Mouse (Mus musculus) limb, embryonic 13.5 days (tissue): ENCODE measurements at regions not wholly inside any gene's neighbourhood (a gene's known extent, or its start where the extent isn't known, plus 50 kb on each side); places are given as distances from the start of the nearest gene placed in this dataset.
A peak's percentile ranks its signal among the peaks of the same experiment; 100 is the strongest.

Experiments used
- ATAC-seq: fragments of 200-750 bp; cut with Nextera tagmentation; 2 replicates; pipeline ENCODE4 v1.8.0; 2017; ENCODE audit warnings: low read depth, moderate number of reproducible peaks, moderate TSS enrichment; ENCODE audit not compliant: low FRiP score
- H3K27ac ChIP-seq: fragments of 300-500 bp; sonication (generic); 2 replicates; pipeline ENCODE4 v1.5.1; 2015; ENCODE audit warnings: inconsistent platforms, mild to moderate bottlenecking, moderate library complexity
- H3K27me3 ChIP-seq: fragments of 300-500 bp; sonication (generic); 2 replicates; pipeline ENCODE4 v1.6.1; 2015; ENCODE audit warnings: mild to moderate bottlenecking, inconsistent platforms
- H3K36me3 ChIP-seq: fragments of 300-500 bp; sonication (generic); 2 replicates; pipeline ENCODE4 v1.6.1; 2015; ENCODE audit warnings: inconsistent platforms, mild to moderate bottlenecking, moderate library complexity
- H3K4me1 ChIP-seq: fragments of 300-500 bp; sonication (generic); 2 replicates; pipeline ENCODE4 v1.6.1; 2015; ENCODE audit warnings: inconsistent platforms
- H3K4me2 ChIP-seq: fragments of 300-500 bp; sonication (generic); replicated peaks from 2 replicates; pipeline ENCODE4 v1.6.1; 2015; ENCODE audit warnings: inconsistent platforms, mild to moderate bottlenecking, moderate library complexity
- H3K4me3 ChIP-seq: fragments of 300-500 bp; sonication (generic); 2 replicates; pipeline ENCODE4 v1.5.1; 2015; ENCODE audit warnings: moderate library complexity, mild to moderate bottlenecking, inconsistent platforms
- H3K9ac ChIP-seq: fragments of 300-500 bp; sonication (generic); 2 replicates; pipeline ENCODE4 v1.6.1; 2015; ENCODE audit warnings: mild to moderate bottlenecking, inconsistent platforms
- H3K9me3 ChIP-seq: fragments of 300-500 bp; sonication (generic); 2 replicates; pipeline ENCODE4 v1.6.1; 2016; ENCODE audit warnings: inconsistent platforms
- WGBS: fragments of 180-500 bp; shearing (Covaris S2); methylation state at CpG from one replicate; pipeline ENCODE4 v1.1.7; 2015; 5-methylcytosine and 5-hydroxymethylcytosine counted together

GRCm38 (mm10) chr8:77988291-77989056 lies 224.6 kb upstream of the Ttc29 start:
- H3K4me3 ChIP-seq: no peak overlapping the region
- H3K27ac ChIP-seq: no peak overlapping the region
- no peak overlapping the region for H3K9ac ChIP-seq
- no peaks in the 10 kb centered on the region for H3K36me3 ChIP-seq
- H3K27me3 ChIP-seq: no peaks in the 10 kb centered on the region
- WGBS: 61% methylated on average over 8 of the region's 8 CpGs
- peak; percentile 40; the same call in 1 of the 2 replicates for ATAC-seq
- H3K4me2 ChIP-seq: no peak overlapping the region
- H3K4me1 ChIP-seq: peaks cover 4% of the 10 kb centered on the region; the same call in 1 of the 2 replicates
- H3K9me3 ChIP-seq: no peaks in the 10 kb centered on the region

- H3K4me3 ChIP-seq: no peak overlapping the region
- 30% methylated on average over 4 of the region's 4 CpGs for WGBS
- no peak overlapping the region for H3K27ac ChIP-seq
- no peaks in the 10 kb centered on the region for H3K9me3 ChIP-seq
- no peak for ATAC-seq
- H3K27me3 ChIP-seq: no peaks in the 10 kb centered on the region
- peaks cover 4% of the 10 kb centered on the region; the same call in 1 of the 2 replicates for H3K4me1 ChIP-seq
- no peaks in the 10 kb centered on the region for H3K36me3 ChIP-seq
- no peak overlapping the region for H3K4me2 ChIP-seq
- no peak overlapping the region for H3K9ac ChIP-seq
Observed at GRCm38 (mm10) chr8:77991050-77991449, 222.0 kb upstream of the Ttc29 start.

- H3K9ac ChIP-seq: no peak overlapping the region
Observed at GRCm38 (mm10) chr8:78000303-78000702, 212.8 kb upstream of the Ttc29 start.

GRCm38 (mm10) chr8:78001656-78002055 lies 211.4 kb upstream of the Ttc29 start:
- Histone ChIP-seq H3K4me1 (peaks cover 22% of the 10 kb centered on the region), H3K4me2 (no peak overlapping the region), H3K4me3 (no peak overlapping the region), H3K27ac (0 out of 2 replicates have a peak overlapping the region, but pooled peaks have one; percentile 1), H3K36me3 (no peaks in the 10 kb centered on the region), H3K9me3 (no peaks in the 10 kb centered on the region), H3K27me3 (no peaks in the 10 kb centered on the region), H3K9ac (no peak overlapping the region)
- 47% methylated on average over 5 of the region's 5 CpGs for WGBS
- ATAC-seq: 0 out of 2 replicates have a peak, but pooled peaks have one; percentile 32

More at GRCm38 (mm10) chr8:78000303-78000702, 212.8 kb upstream of the Ttc29 start:
- Histone ChIP-seq H3K9me3 (no peaks in the 10 kb centered on the region), H3K4me2 (no peak overlapping the region), H3K27me3 (no peaks in the 10 kb centered on the region), H3K27ac (no peak overlapping the region), H3K4me3 (no peak overlapping the region), H3K36me3 (no peaks in the 10 kb centered on the region), H3K4me1 (peaks cover 22% of the 10 kb centered on the region)
- 95% methylated on average over 3 of the region's 3 CpGs for WGBS
- ATAC-seq: no peak

- H3K36me3 ChIP-seq: no peaks in the 10 kb centered on the region
- peaks cover 22% of the 10 kb centered on the region for H3K4me1 ChIP-seq
- H3K27ac ChIP-seq: 0 out of 2 replicates have a peak overlapping the region, but pooled peaks have one; percentile 1
- ATAC-seq: peak; percentile 64
- H3K4me2 ChIP-seq: no peak overlapping the region
- no peaks in the 10 kb centered on the region for H3K27me3 ChIP-seq
- H3K9me3 ChIP-seq: no peaks in the 10 kb centered on the region
- no peak overlapping the region for H3K4me3 ChIP-seq
- WGBS: 13% methylated on average over 3 of the region's 3 CpGs
- no peak overlapping the region for H3K9ac ChIP-seq
Observed at GRCm38 (mm10) chr8:78002071-78002470, 211.0 kb upstream of the Ttc29 start.

GRCm38 (mm10) chr8:78003888-78004543 lies 209.1 kb upstream of the Ttc29 start:
- Histone ChIP-seq H3K9me3 (no peaks in the 10 kb centered on the region), H3K27me3 (no peaks in the 10 kb centered on the region), H3K36me3 (no peaks in the 10 kb centered on the region), H3K9ac (no peak overlapping the region), H3K4me2 (no peak overlapping the region), H3K4me3 (no peak overlapping the region), H3K27ac (no peak overlapping the region), H3K4me1 (peaks cover 22% of the 10 kb centered on the region)
- 15% methylated on average over 10 of the region's 10 CpGs for WGBS
- ATAC-seq: no peak

- Histone ChIP-seq H3K36me3 (no peaks in the 10 kb centered on the region), H3K27me3 (no peaks in the 10 kb centered on the region), H3K4me2 (peak overlapping the region; percentile 21; the same call in 1 of the 2 replicates), H3K4me1 (peaks cover 22% of the 10 kb centered on the region), H3K9me3 (no peaks in the 10 kb centered on the region), H3K4me3 (no peak overlapping the region), H3K27ac (no peak overlapping the region), H3K9ac (no peak overlapping the region)
- 47% methylated on average over 12 of the region's 12 CpGs for WGBS
- ATAC-seq: peak; percentile 51; the same call in 1 of the 2 replicates
Observed at GRCm38 (mm10) chr8:78004891-78005290, 208.2 kb upstream of the Ttc29 start.

GRCm38 (mm10) chr8:78013101-78013500 lies 200.0 kb upstream of the Ttc29 start:
- no peak overlapping the region for H3K4me2 ChIP-seq
- H3K9me3 ChIP-seq: 0 out of 2 replicates have a peak, but pooled peaks cover 6% of the 10 kb centered on the region
- H3K27me3 ChIP-seq: no peaks in the 10 kb centered on the region
- H3K4me1 ChIP-seq: no peaks in the 10 kb centered on the region
- ATAC-seq: no peak
- no peaks in the 10 kb centered on the region for H3K36me3 ChIP-seq
- no peak overlapping the region for H3K27ac ChIP-seq
- no peak overlapping the region for H3K4me3 ChIP-seq
- H3K9ac ChIP-seq: no peak overlapping the region

GRCm38 (mm10) chr8:78018430-78019180 lies 194.5 kb upstream of the Ttc29 start:
- Histone ChIP-seq H3K9ac (no peak overlapping the region), H3K4me1 (peaks cover 19% of the 10 kb centered on the region), H3K4me3 (no peak overlapping the region), H3K27ac (no peak overlapping the region), H3K9me3 (0 out of 2 replicates have a peak, but pooled peaks cover 3% of the 10 kb centered on the region), H3K27me3 (no peaks in the 10 kb centered on the region), H3K4me2 (no peak overlapping the region), H3K36me3 (no peaks in the 10 kb centered on the region)
- 75% methylated on average over 4 of the region's 4 CpGs for WGBS
- no peak for ATAC-seq

- no peaks in the 10 kb centered on the region for H3K9me3 ChIP-seq
- H3K36me3 ChIP-seq: no peaks in the 10 kb centered on the region
- no peak overlapping the region for H3K4me3 ChIP-seq
- no peak overlapping the region for H3K4me2 ChIP-seq
- H3K27me3 ChIP-seq: no peaks in the 10 kb centered on the region
- no peak overlapping the region for H3K9ac ChIP-seq
- no peak overlapping the region for H3K27ac ChIP-seq
- no peak for ATAC-seq
- WGBS: 66% methylated on average over 2 of the region's 2 CpGs
- H3K4me1 ChIP-seq: peaks cover 30% of the 10 kb centered on the region
Observed at GRCm38 (mm10) chr8:78021473-78021872, 191.6 kb upstream of the Ttc29 start.

- Histone ChIP-seq H3K4me3 (no peak overlapping the region), H3K27me3 (no peaks in the 10 kb centered on the region), H3K27ac (peak overlapping the region; percentile 39; the same call in 1 of the 2 replicates), H3K4me1 (peaks cover 30% of the 10 kb centered on the region), H3K36me3 (no peaks in the 10 kb centered on the region), H3K4me2 (no peak overlapping the region), H3K9ac (no peak overlapping the region), H3K9me3 (no peaks in the 10 kb centered on the region)
- 55% methylated on average over 5 of the region's 5 CpGs for WGBS
- ATAC-seq: no peak
Observed at GRCm38 (mm10) chr8:78022986-78023385, 190.1 kb upstream of the Ttc29 start.

GRCm38 (mm10) chr8:78023467-78023866 lies 189.6 kb upstream of the Ttc29 start:
- Histone ChIP-seq H3K9me3 (no peaks in the 10 kb centered on the region), H3K27ac (peak overlapping the region; percentile 83), H3K4me1 (peaks cover 30% of the 10 kb centered on the region), H3K9ac (no peak overlapping the region), H3K27me3 (no peaks in the 10 kb centered on the region), H3K4me3 (no peak overlapping the region), H3K36me3 (no peaks in the 10 kb centered on the region), H3K4me2 (peak overlapping the region; percentile 23; the same call in 1 of the 2 replicates)
- 9% methylated on average over 7 of the region's 7 CpGs for WGBS
- peak; percentile 80 for ATAC-seq
